In the genomic region with DNA sequence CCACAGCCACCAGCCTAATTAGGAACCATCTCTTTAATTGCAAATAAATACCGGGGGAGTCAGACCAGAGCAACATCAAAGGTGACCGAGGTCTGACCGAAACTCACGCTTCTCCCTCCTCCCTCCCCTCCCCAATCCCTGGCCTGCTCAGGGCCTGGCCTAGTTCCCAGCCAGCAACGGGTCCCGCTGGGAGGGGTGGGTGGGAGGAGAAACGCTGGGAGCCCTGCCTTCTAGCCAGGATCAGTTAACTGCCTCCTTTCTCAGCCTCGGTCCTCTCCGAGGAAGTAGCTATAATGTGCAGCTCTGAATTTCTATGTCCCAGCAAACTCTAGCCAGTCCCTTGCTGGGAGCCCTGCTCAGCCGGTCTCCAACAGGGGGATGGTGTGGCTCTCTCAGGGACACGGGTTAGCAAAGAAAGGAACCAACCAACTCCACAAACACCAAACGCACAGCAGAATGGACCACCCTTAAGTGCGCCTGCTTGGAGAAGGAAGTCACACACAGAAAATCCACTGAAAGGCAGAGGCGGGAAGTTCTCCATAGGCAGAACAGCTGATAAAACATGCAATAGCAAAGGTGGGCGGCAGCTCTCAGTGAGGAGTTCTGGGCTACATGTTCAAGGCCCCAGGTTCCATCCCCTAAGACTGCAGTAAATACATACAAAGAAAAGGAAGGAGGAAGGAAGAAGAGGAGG, we compare ENCODE assay signal across 9 mouse cellular contexts.
A peak's percentile ranks its signal among the peaks of the same experiment; 100 is the strongest.
DNase-seq lines count a peak whose midpoint lies in the region; ATAC-seq lines count a peak whose summit lies in the region.
"Had no signal": no experiment of that assay in that cellular context is flagged by ENCODE, and none has a peak within 500 bp of the region (broad histone marks: within the 10 kb centered on the region; RNA-seq: fewer than 3 reads in every experiment).

No protein-coding gene starts in this region.

- H3K36me3 ChIP-seq in heart, embryonic 15.5 days: peaks cover 4% of the 10 kb centered on the region; the same call in 1 of the 2 replicates
- no peaks in the 10 kb centered on the region for H3K36me3 ChIP-seq in midbrain, embryonic 13.5 days

- H3K4me1 ChIP-seq in heart, embryonic 15.5 days (replicated peaks): peaks cover 91% of the 10 kb centered on the region
- peaks cover 47% of the 10 kb centered on the region for H3K4me1 ChIP-seq in midbrain, embryonic 13.5 days (replicated peaks)

- DNase-seq in R1 (ENCODE audit: low read depth, low spot score): peak; percentile 63
- peak; percentile 57 for DNase-seq in embryo, embryonic 9.5 days (ENCODE audit: extremely low spot score)
- DNase-seq in kidney, postnatal 36 days: peak; percentile 63 to 78
- DNase-seq in thymus, postnatal 4 days: no peak
- DNase-seq in spleen, postnatal 14 days (ENCODE audit: low spot score in 2 of 2): no peak

- peak overlapping the region; percentile 51 for H3K4me2 ChIP-seq in heart, embryonic 15.5 days
- no peak overlapping the region for H3K4me2 ChIP-seq in midbrain, embryonic 13.5 days (replicated peaks)

- H3K27ac ChIP-seq in heart, embryonic 15.5 days: peak overlapping the region; percentile 93
- 0 out of 2 replicates have a peak overlapping the region, but pooled peaks have one; percentile 48 for H3K27ac ChIP-seq in midbrain, embryonic 13.5 days
- H3K27ac ChIP-seq: macrophage had no signal

- H3K9ac ChIP-seq in heart, embryonic 15.5 days: 0 out of 2 replicates have a peak overlapping the region, but pooled peaks have one; percentile 28
- no peak overlapping the region for H3K9ac ChIP-seq in midbrain, embryonic 13.5 days (replicated peaks)

- H3K27me3 ChIP-seq in heart, embryonic 15.5 days: no peaks in the 10 kb centered on the region
- H3K27me3 ChIP-seq in midbrain, embryonic 13.5 days: peaks cover 3% of the 10 kb centered on the region; the same call in 1 of the 2 replicates

- 15% methylated on average over 15 of the region's 15 CpGs for WGBS in heart, embryonic 15.5 days
- 19% methylated on average over 15 of the region's 15 CpGs for WGBS in midbrain, embryonic 13.5 days

- ATAC-seq in heart, embryonic 15.5 days (replicated peaks; ENCODE audit: insufficient number of reproducible peaks, insufficient read depth, low FRiP score, low read depth): peak; percentile 67
- ATAC-seq in midbrain, embryonic 13.5 days: no peak
- ATAC-seq in frontal cortex, adult (ENCODE audit: low TSS enrichment): no peak

- H3K9me3 ChIP-seq in heart, embryonic 15.5 days (replicated peaks): no peaks in the 10 kb centered on the region
- H3K9me3 ChIP-seq in midbrain, embryonic 13.5 days: no peaks in the 10 kb centered on the region

- H3K4me3 ChIP-seq in heart, embryonic 15.5 days: peak overlapping the region; percentile 16
- no peak overlapping the region for H3K4me3 ChIP-seq in midbrain, embryonic 13.5 days (replicated peaks)

Comparison
In these comparisons a context has a peak if more than half of its experiments do, and no peak if none do; other contexts are left out.
1. DNase-seq: peak in R1 (single experiment), embryo, embryonic 9.5 days (single experiment) and kidney, postnatal 36 days (2 of 2); none in thymus, postnatal 4 days (single experiment) and spleen, postnatal 14 days (0 of 2).